Mouse (Mus musculus) MEL (cell line): ENCODE data around the gene Wdr45b. TPM values are rescaled to one million over a fixed set of nuclear protein-coding genes. Genes with fewer than 3 reads are reported as not detected.
A peak's percentile ranks its signal among the peaks of the same experiment; 100 is the strongest.

Experiments
- DNase-seq: peaks from one replicate; pipeline ENCODE4 v3.0.0; 2011; ENCODE audit warnings: low read depth, low spot score
- H3K27ac ChIP-seq: 2 replicates; pipeline ENCODE4 v1.5.1; 2012; ENCODE audit warnings: low read depth, mild to moderate bottlenecking, control low read depth, low read length, moderate library complexity; ENCODE audit not compliant: control insufficient read depth
- H3K27me3 ChIP-seq, 2 experiments: fragments of 150-350 bp in 1 of 2; sonication (generic) in 1 of 2; 2 replicates each; pipeline ENCODE4 v1.6.1; 2012; ENCODE audit warnings: low read length in 2 of 2, mild to moderate bottlenecking in 2 of 2, improper control_type of control experiment in 1 of 2, moderate library complexity in 1 of 2; ENCODE audit not compliant: insufficient read depth in 2 of 2, control insufficient read depth in 1 of 2
- H3K36me3 ChIP-seq, 2 experiments: 2 replicates each; pipeline ENCODE4 v1.6.1; 2012 to 2014; ENCODE audit warnings: low read length in 2 of 2, improper control_type of control experiment in 1 of 2, inconsistent platforms in 1 of 2, mild to moderate bottlenecking in 1 of 2; ENCODE audit not compliant: insufficient read depth in 2 of 2, control insufficient read depth in 1 of 2
- H3K4me1 ChIP-seq, 2 experiments: fragments of 150-350 bp in 1 of 2; sonication (generic) in 1 of 2; 2 replicates each; pipeline ENCODE4 v1.6.1; 2012; ENCODE audit warnings: low read length in 2 of 2, improper control_type of control experiment in 1 of 2, mild to moderate bottlenecking in 1 of 2; ENCODE audit not compliant: insufficient read depth in 2 of 2, control insufficient read depth in 1 of 2
- H3K4me3 ChIP-seq, 2 experiments: fragments of 150-350 bp in 1 of 2; sonication (generic) in 1 of 2; 2 replicates each; pipeline ENCODE4 v1.5.1; 2012; ENCODE audit warnings: low read depth in 2 of 2, low read length in 2 of 2, mild to moderate bottlenecking in 2 of 2, moderate library complexity in 2 of 2, control low read depth in 1 of 2, improper control_type of control experiment in 1 of 2; ENCODE audit not compliant: control insufficient read depth in 1 of 2, insufficient read depth in 1 of 2
- H3K79me2 ChIP-seq: 2 replicates; pipeline ENCODE4 v1.6.1; 2012; ENCODE audit warnings: mild to moderate bottlenecking, low read length, moderate library complexity; ENCODE audit not compliant: control insufficient read depth, poor library complexity, insufficient read depth
- H3K9ac ChIP-seq: 2 replicates; pipeline ENCODE4 v1.6.1; 2012; ENCODE audit warnings: low read depth, mild to moderate bottlenecking, control low read depth, low read length, moderate library complexity; ENCODE audit not compliant: control insufficient read depth, poor library complexity, severe bottlenecking
- H3K9me3 ChIP-seq: fragments of 150-350 bp; sonication (generic); replicated peaks from 2 replicates; pipeline ENCODE4 v1.6.1; 2012; ENCODE audit warnings: mild to moderate bottlenecking, low read length, improper control_type of control experiment, moderate library complexity; ENCODE audit not compliant: insufficient read depth
- CHD2 ChIP-seq: IDR thresholded peaks from 2 replicates; pipeline ENCODE4 v1.6.1; 2011; ENCODE audit warnings: low read length, improper control_type of control experiment
- CTCF ChIP-seq, 3 experiments: IDR thresholded peaks in 2 of 3; conservative IDR thresholded peaks in 1 of 3; 2 replicates each; pipeline ENCODE4 v1.5.1; 2011 to 2012; ENCODE audit warnings: low read length in 3 of 3, low read depth in 2 of 3, mild to moderate bottlenecking in 2 of 3, improper control_type of control experiment in 1 of 3, inconsistent platforms in 1 of 3, mixed read lengths in 1 of 3, moderate library complexity in 1 of 3; ENCODE audit not compliant: control insufficient read depth in 1 of 3, insufficient read depth in 1 of 3, poor library complexity in 1 of 3, severe bottlenecking in 1 of 3
- E2F4 ChIP-seq: IDR thresholded peaks from 2 replicates; pipeline ENCODE4 v1.6.1; 2011; ENCODE audit warnings: low read depth, low read length, improper control_type of control experiment, borderline replicate concordance
- ELF1 ChIP-seq: IDR thresholded peaks from 2 replicates; pipeline ENCODE4 v1.6.1; 2014; ENCODE audit warnings: low read depth, mild to moderate bottlenecking, inconsistent platforms, low read length, improper control_type of control experiment, moderate library complexity
- EP300 ChIP-seq, 2 experiments: IDR thresholded peaks; 2 replicates each; pipeline ENCODE4 v1.6.1; 2011; ENCODE audit warnings: improper control_type of control experiment in 2 of 2, low read length in 2 of 2, low read depth in 1 of 2, mild to moderate bottlenecking in 1 of 2
- ETS1 ChIP-seq: IDR thresholded peaks from 2 replicates; pipeline ENCODE4 v1.6.1; 2012; ENCODE audit warnings: low read depth, mild to moderate bottlenecking, inconsistent platforms, low read length, improper control_type of control experiment, moderate library complexity
- GABPA ChIP-seq: IDR thresholded peaks from 2 replicates; pipeline ENCODE4 v1.6.1; 2012; ENCODE audit warnings: low read depth, mild to moderate bottlenecking, inconsistent platforms, low read length, improper control_type of control experiment, moderate library complexity
- JUND ChIP-seq: IDR thresholded peaks from 2 replicates; pipeline ENCODE4 v1.6.1; 2011; ENCODE audit warnings: low read depth, mild to moderate bottlenecking, improper control_type of control experiment, low read length
- MAZ ChIP-seq: IDR thresholded peaks from 2 replicates; pipeline ENCODE4 v1.6.1; 2012; ENCODE audit warnings: low read depth, mild to moderate bottlenecking, inconsistent platforms, low read length, improper control_type of control experiment
- MXI1 ChIP-seq: IDR thresholded peaks from 2 replicates; pipeline ENCODE4 v1.6.1; 2011; ENCODE audit warnings: mild to moderate bottlenecking, low read depth, low read length, improper control_type of control experiment
- POLR2AphosphoS2 ChIP-seq: IDR thresholded peaks from 2 replicates; pipeline ENCODE4 v1.6.1; 2011; ENCODE audit warnings: low read length, improper control_type of control experiment
- RAD21 ChIP-seq: IDR thresholded peaks from 2 replicates; pipeline ENCODE4 v1.6.1; 2011; ENCODE audit warnings: mild to moderate bottlenecking, low read depth, low read length, improper control_type of control experiment
- RCOR1 ChIP-seq: IDR thresholded peaks from 2 replicates; pipeline ENCODE4 v1.6.1; 2012; ENCODE audit warnings: low read depth, mild to moderate bottlenecking, inconsistent platforms, low read length, improper control_type of control experiment
- SIN3A ChIP-seq: IDR thresholded peaks from 2 replicates; pipeline ENCODE4 v1.6.1; 2012; ENCODE audit warnings: low read length, improper control_type of control experiment, inconsistent platforms
- SMC3 ChIP-seq: IDR thresholded peaks from 2 replicates; pipeline ENCODE4 v1.6.1; 2011; ENCODE audit warnings: low read depth, low read length, improper control_type of control experiment
- TBP ChIP-seq: IDR thresholded peaks from 2 replicates; pipeline ENCODE4 v1.8.0; 2011; ENCODE audit warnings: low read depth, low read length, improper control_type of control experiment
- TCF12 ChIP-seq: IDR thresholded peaks from 2 replicates; pipeline ENCODE4 v1.6.1; 2014; ENCODE audit warnings: low read depth, mild to moderate bottlenecking, inconsistent platforms, low read length, improper control_type of control experiment, moderate library complexity
- UBTF ChIP-seq: IDR thresholded peaks from 2 replicates; pipeline ENCODE4 v1.6.1; 2012; ENCODE audit warnings: low read depth, mild to moderate bottlenecking, inconsistent platforms, low read length, improper control_type of control experiment, moderate library complexity, borderline replicate concordance; ENCODE audit not compliant: insufficient read depth
- USF1 ChIP-seq: IDR thresholded peaks from 2 replicates; pipeline ENCODE4 v1.6.1; 2014; ENCODE audit warnings: low read depth, mild to moderate bottlenecking, inconsistent platforms, low read length, improper control_type of control experiment, moderate library complexity
- ZC3H11A ChIP-seq: IDR thresholded peaks from 2 replicates; pipeline ENCODE4 v1.6.1; 2012; ENCODE audit warnings: low read depth, mild to moderate bottlenecking, inconsistent platforms, low read length, improper control_type of control experiment
- polyA plus RNA-seq, 2 experiments: library from polyadenylated mRNA; stranded (reverse) in 1 of 2; unstranded in 1 of 2; fragments of >175 nt in 1 of 2; fragments of >200 nt in 1 of 2; gene quantifications; 2 replicates each; pipeline versions ENCODE4 v1.2.1 to v1.2.4; 2012; ENCODE audit warnings: low replicate concordance in 2 of 2, low read depth in 1 of 2; ENCODE audit not compliant: insufficient read length in 2 of 2, insufficient read depth in 1 of 2, missing spikeins in 1 of 2
- total RNA-seq: library from RNA; depleted of rRNA; stranded (reverse); fragments of 300-350 nt; gene quantifications from 2 replicates; pipeline ENCODE4 v1.2.3, GENCODE M21; 2012

Gene Wdr45b
- total and polyA plus RNA-seq, 3 experiments, result 39.3 to 41.9 TPM; not detected in 1

DNA sequence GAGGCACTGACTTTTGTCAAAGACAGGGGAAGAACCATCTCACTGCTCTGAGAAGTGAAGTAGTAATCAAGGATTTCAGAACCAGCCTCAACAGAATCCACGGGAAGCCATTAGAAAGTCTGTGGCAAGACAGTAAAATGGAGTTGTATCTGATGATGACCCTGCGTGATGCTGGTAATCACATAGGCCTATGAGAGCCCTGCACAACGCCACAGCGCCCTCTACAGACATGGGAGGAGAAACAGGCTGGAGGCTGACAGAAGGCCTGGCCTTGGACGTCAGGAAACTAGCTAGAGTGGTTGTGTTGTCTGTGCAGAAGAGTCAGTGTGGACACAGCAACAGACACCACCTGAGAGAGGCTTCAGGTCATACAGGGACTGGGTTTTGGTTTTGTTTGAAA is 8.0 kb upstream of the Wdr45b start:
- Histone ChIP-seq H3K27ac (no peak overlapping the region), H3K27me3 (no peaks in the 10 kb centered on the region; a peak in 1 of 4 replicates), H3K4me3 (no peak overlapping the region)
- peak; percentile 86 for DNase-seq
- TF ChIP-seq CTCF (IDR thresholded peaks at IDR 0.05 in 2 of 3, conservative IDR thresholded peaks at IDR 0.05 in 1 of 3; ENCODE audit: control insufficient read depth in 1 of 3, insufficient read depth in 1 of 3, low read depth in 2 of 3, low read length in 3 of 3, poor library complexity in 1 of 3, severe bottlenecking in 1 of 3), result peak; percentile 92 to 96 (median 94)
- TF ChIP-seq E2F4, result no peak
- TF ChIP-seq SMC3, result peak; percentile 68
- TF ChIP-seq RAD21, result peak; percentile 82
- peak; percentile 58 for TF ChIP-seq ZC3H11A
- TF ChIP-seq, all 39 proteins: peak for 4
- Histone ChIP-seq H3K9me3 (no peaks in the 10 kb centered on the region), H3K4me1 (no peaks in the 10 kb centered on the region; a peak in 1 of 4 replicates), H3K79me2 (no peaks in the 10 kb centered on the region), H3K9ac (no peak overlapping the region), H3K36me3 (no peaks in the 10 kb centered on the region)

DNA sequence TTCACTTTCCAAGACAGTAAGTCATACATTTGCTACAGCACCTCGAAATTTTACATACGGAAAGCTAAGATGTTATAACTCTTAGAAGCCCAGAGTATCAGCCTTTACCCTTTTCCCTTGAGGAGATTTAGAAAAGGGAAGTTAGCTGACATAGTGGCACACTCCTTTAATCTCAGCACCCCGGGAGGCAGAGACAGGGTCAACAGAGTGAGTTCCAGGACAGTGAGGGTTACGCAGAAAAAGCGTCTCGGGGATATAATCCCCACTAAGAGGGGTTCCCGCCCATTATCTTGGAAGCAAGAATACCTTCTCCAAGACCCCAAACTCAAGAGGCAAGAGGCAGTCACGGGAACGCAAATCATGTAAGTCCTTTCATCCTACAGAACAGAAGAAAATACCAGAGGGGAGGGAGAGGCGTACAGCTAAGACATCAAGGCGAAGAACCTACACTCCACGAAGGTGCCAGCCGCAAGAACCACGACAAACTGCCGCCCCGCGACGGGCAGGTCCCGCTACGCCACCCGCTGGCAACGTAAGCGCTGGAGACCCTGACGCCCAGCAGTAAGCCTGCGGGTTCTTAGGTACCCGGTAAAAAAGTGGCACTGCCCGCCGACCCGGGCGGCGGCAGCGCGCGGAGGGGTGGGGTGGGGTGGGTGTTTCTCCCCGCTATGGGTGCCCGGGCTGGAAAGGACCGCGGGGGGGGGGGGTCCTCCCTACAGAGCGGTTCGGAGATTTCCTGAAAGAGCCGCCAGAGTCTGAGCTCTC is 737 bp downstream of the Wdr45b start:
- Histone ChIP-seq H3K4me1 (peaks cover 2 to 15% of the 10 kb centered on the region in 2 experiments; a peak in 3 of 4 replicates), H3K9me3 (no peaks in the 10 kb centered on the region), H3K4me3 (peak overlapping the region; percentile 74 to 85), H3K27ac (peak overlapping the region; percentile 46; the same call in 1 of the 2 replicates), H3K27me3 (no peaks in the 10 kb centered on the region), H3K9ac (peak overlapping the region; percentile 79), H3K36me3 (peaks cover 2 to 29% of the 10 kb centered on the region in 2 experiments), H3K79me2 (peaks cover 52% of the 10 kb centered on the region)
- peak; percentile 16; the same call in 1 of the 2 replicates for TF ChIP-seq SMC3
- TF ChIP-seq RCOR1, result peak; percentile 59
- TF ChIP-seq CHD2, result no peak
- peak; percentile 55 for TF ChIP-seq SIN3A
- no peak for TF ChIP-seq TBP
- no peak for TF ChIP-seq USF1
- no peak for TF ChIP-seq JUND
- no peak; a peak in 1 of 4 replicates for TF ChIP-seq EP300 (IDR thresholded peaks at IDR 0.05; ENCODE audit: low read depth in 1 of 2, low read length in 2 of 2)
- TF ChIP-seq UBTF, result no peak
- TF ChIP-seq ETS1, result no peak
- no peak for TF ChIP-seq GABPA
- TF ChIP-seq TCF12, result no peak
- no peak for TF ChIP-seq POLR2AphosphoS2
- peak in 2 of 3 experiments; percentile 5 to 41; a peak in 3 of 6 replicates for TF ChIP-seq CTCF (IDR thresholded peaks at IDR 0.05 in 2 of 3, conservative IDR thresholded peaks at IDR 0.05 in 1 of 3; ENCODE audit: control insufficient read depth in 1 of 3, insufficient read depth in 1 of 3, low read depth in 2 of 3, low read length in 3 of 3, poor library complexity in 1 of 3, severe bottlenecking in 1 of 3)
- no peak for TF ChIP-seq ELF1
- TF ChIP-seq MXI1, result peak; percentile 92
- TF ChIP-seq MAZ, result no peak
- peak; percentile 81 for DNase-seq
